Mouse (Mus musculus) retina, postnatal 7 days (tissue): ENCODE measurements around the gene Sox6.

ENCODE experiments used
- DNase-seq: peaks from one replicate; pipeline ENCODE4 v3.0.0-alpha.2; 2012; ENCODE audit warnings: low read depth, low spot score

The Sox6 gene

DNA sequence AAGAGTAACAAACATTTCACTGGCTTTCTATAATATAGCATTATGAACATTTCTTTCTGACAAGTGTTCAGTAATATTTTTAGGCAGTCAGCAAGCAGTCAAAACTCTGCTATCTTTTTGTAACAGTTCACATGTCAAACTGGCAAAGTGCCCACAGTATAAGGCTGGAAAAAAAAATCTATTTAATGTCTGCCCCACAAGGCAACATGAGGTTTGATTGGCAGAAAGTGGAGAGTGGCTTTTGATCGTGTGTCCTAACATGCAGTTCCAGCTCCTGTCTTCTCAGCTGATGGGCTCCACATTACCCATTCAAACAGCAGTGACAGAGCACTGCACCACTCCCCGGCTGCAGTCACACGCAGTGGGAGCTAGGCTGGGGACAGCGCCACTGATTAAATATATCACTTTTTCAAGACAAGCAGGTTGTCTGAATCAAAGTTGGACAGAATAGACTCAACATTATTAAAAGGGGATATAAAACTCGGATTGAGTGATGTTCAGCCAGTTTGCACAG is 286.4 kb downstream of the Sox6 start:
- DNase-seq, result no peak

GRCm38 (mm10) chr7:115751083-115751482 is 287.5 kb downstream of the Sox6 start:
- no peak for DNase-seq

GRCm38 (mm10) chr7:115750275-115750825 is 288.2 kb downstream of the Sox6 start:
- no peak for DNase-seq

DNA sequence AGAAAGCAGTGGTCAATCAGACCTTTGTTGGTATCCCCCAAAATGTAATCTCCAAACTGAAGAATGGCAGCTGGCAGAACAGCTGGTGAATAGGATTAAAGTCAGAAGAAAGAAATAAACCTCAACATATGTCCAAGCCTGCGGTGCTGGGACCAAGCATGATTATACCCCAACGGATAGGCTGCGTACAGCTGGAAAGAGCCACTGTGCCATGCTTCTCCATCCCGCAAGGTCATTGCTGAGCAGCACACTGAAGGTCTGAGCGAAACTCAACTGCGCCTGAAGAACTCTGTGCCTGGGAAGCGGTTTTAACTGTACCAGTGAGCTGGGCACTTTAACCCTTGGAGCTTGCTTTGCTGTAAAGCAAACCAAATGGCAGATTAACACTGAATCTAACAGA is 291.1 kb downstream of the Sox6 start:
- peak; percentile 19 for DNase-seq

GRCm38 (mm10) chr7:115745672-115746253 is 292.8 kb downstream of the Sox6 start:
- no peak for DNase-seq

DNA sequence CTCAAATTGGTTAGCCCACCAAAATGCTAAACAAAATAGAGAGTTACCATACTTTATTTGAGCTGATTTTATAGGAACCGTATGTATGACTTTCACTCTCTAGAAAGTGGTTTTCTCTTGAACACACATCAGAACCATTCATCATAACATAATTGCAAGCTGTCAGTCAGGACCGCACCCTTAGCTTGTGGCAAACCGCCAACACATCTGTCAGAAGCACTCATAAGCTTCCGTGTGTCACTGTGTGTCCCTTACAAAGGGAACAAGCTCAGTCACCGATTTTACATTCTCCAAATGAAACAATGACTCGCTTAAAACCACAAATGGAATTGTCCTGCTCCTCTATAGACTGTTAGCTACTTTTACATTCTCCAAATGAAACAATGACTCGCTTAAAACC is 304.5 kb downstream of the Sox6 start:
- no peak for DNase-seq

DNA sequence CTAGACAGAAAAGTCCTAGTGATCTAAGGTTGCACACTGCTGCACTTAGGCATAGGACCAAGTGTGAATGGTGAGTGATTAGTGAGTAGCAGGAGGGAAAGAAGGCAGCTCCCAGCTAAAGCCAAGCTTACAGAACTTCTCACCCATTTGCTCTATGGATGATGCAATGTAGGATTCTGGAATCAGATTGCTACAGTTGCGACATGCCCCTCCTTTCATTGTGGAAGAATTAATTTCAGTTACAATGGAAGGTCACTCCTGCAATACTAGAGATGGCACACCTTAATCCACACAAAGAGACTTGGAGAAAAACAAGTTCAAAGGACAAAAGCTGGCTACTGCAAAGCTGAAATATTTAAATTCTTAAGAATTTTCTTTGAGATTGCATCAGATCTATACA is 305.8 kb downstream of the Sox6 start:
- DNase-seq, result no peak

GRCm38 (mm10) chr7:115726776-115727175 is 311.8 kb downstream of the Sox6 start:
- no peak for DNase-seq

GRCm38 (mm10) chr7:115724404-115724803 is 314.2 kb downstream of the Sox6 start:
- DNase-seq, result no peak

GRCm38 (mm10) chr7:115721624-115722540 is 316.7 kb downstream of the Sox6 start:
- DNase-seq, result no peak

DNA sequence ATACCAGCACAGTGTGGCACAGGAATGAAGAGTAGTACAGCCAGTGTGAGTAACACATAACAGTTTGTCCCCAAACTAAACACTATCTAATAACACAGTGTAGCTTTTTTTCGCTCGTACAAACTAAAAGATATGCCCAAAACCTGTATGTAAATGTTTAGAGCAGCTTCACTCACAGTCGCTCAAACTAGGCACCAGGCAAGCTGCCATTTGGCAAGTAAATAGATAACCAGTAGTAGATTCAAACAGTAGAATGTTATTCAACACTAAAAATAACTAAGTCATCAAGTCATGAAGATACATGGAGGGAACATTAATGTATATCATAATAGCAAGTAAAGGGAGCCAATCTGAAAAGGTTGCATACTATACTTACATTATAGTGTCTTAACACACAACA is 318.8 kb downstream of the Sox6 start:
- DNase-seq, result no peak

DNA sequence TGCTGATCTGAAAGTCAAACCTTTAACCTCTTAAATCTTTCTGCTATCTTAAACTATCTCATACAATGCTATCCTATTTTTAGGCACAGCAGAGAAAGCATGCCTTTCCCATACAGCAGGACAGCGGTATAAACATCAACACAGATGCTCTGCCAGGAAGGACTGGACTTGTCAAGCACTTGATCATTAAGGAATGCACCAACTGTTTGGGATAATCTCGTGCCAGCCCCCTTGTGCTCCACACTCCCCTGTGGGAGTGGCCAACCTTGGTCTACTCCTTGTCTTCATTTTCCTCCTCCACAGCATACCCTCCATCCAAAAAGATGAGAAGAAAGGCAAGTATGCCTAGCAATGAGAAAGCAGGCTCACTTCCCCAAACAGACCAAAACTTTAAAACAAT is 332.5 kb downstream of the Sox6 start:
- DNase-seq, result no peak

DNA sequence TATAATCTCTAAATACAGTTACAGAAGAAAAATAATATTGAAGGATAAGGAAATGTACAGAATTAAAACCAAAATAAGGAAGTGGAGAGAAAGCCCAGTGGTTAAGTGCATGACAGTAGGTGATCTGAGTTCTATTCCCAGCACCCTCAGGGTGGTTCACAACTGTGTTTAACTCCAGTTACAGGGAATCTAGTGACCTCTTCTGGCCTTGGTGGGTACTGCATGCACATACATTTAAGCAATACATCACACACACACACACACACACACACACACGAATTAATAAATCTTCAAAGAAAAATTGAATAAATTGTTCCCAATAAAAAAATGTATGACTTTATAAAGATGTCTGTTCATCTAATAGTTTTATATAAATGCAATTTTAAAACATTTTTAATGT is 340.5 kb downstream of the Sox6 start:
- DNase-seq, result no peak

DNA sequence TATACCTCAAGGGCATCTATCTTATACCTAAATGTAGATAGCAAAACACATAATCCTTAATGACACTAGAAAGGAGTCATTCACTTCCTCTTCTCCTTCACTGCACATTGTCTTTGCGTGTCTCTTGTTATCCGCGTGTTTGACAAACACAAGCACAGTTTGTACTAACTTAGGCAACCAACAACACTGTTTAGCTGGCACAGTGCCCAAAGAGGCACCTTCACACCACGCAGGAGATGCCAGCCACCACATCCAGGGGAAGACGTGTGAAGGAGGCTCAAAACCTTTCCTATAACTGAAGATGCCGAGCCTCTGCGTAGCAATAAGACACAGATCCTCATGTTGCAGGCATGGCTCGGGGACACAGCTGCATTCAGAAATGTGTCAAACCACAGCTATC is 345.4 kb downstream of the Sox6 start:
- DNase-seq, result no peak

- no peak for DNase-seq
These were observed 347.5 kb downstream of the Sox6 start for GRCm38 (mm10) chr7:115691091-115691490.

DNA sequence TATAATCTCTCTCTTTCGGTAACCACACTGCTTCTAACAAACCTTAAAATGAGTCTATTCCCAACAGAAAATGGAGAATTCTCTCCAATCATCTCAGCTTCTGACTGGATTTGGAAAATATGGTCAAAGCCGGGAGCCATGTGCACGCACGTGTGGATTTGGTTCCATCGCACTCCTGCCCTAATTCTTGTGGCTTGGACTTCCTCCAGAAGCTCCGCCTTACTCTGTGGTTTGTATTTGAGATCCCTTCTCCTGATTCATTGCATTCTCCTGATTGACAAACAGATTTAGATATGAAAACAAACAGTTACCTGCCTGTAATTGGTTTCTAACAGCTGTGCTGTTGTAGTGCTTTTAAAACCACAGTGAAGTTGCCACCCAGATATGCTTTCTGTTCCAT is 351.9 kb downstream of the Sox6 start:
- no peak for DNase-seq

- no peak for DNase-seq
These were observed 354.5 kb downstream of the Sox6 start for GRCm38 (mm10) chr7:115684142-115684541.

GRCm38 (mm10) chr7:115671749-115672148 is 366.8 kb downstream of the Sox6 start:
- DNase-seq, result no peak

GRCm38 (mm10) chr7:115671272-115671671 is 367.3 kb downstream of the Sox6 start:
- DNase-seq, result no peak

DNA sequence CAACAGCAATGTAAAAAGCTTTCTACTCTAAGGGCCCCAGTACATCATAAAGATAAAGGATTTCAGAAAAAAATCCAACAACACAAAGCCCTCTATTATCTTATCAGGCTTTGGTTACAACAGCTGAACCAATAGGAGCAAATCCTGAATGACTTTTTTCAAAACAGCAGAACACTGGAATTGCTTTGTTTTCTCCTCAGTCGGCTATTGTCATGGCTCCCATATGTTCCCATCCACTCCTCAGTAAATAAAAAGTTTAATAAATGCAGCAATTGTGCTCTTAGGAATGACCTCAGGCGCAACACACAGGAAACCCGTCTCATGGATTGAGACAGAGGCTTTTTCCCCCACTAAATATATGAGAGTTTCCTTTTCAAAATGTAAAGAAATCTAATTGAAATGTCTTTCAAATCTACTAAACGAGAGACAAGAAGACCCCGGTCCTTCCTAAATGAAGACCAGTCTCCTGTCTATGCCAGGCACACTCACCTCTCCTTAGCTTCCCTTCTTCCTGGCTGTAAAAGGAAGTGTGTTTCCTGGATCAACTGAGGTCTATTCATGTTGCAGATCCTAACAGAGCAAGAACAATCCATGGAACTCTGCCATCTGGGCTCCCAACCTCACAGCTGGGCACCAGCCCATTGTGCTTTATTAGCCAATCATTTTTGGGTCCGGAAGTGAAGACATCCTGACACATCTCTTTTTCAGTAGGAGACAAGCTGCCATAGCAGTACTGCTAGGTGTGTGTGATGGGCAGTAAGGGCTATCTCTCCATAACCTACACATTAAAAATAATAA is 369.2 kb downstream of the Sox6 start:
- no peak for DNase-seq

DNA sequence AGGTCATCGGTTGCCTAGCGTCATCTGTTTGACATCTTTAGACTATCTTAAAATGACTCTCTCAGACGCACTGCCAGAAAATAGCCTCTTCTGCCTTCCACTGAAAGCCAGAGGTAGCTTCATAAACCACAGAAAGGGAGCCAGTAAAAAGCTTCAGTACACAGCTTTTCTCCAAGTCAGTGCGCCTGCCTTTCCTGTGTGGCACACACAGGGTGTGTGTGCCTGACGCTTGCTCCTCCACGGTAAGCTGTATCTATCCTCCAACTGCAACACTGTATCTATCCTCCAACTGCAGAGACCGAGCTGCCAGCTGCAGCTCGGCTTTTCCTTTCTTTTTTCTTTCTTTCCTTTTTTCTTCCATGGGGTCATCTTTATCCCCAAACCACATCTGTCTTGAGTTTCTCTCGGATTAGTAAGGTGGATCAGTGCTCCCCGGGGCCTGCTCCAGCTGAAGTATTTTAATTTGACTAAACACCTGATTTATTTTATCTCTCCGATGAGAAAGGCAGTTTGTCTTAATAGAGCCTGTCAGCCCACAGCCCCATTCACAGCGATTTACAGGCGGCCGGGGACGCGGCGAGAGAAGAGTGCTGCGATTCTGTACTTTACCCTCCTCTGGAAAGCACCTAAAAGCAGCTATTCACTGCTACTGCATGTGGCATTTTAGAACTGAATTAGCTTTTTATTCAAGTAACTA is 371.8 kb downstream of the Sox6 start:
- DNase-seq, result no peak
